Comparison of ENCODE assay signal across 9 mouse cellular contexts in genomic region chr5:127631671-127632070, GRCm38 (mm10). TPM values are rescaled to one million over a fixed set of nuclear protein-coding genes. Genes with fewer than 3 reads are reported as not detected.
A peak's percentile ranks its signal among the peaks of the same experiment; 100 is the strongest.
DNase-seq lines count a peak whose midpoint lies in the region; ATAC-seq and TF ChIP-seq lines count a peak whose summit lies in the region.
"Had no signal": no experiment of that assay in that cellular context is flagged by ENCODE, and none has a peak within 500 bp of the region (broad histone marks: within the 10 kb centered on the region; RNA-seq: fewer than 3 reads in every experiment).

No protein-coding gene starts in this region.

- peaks cover 26% of the 10 kb centered on the region for H3K27me3 ChIP-seq in heart, embryonic 10.5 days (ENCODE audit: insufficient read depth, poor library complexity, severe bottlenecking)
- no peaks in the 10 kb centered on the region for H3K27me3 ChIP-seq in hindbrain, embryonic 15.5 days
- peaks cover 21% of the 10 kb centered on the region; the same call in 1 of the 2 replicates for H3K27me3 ChIP-seq in midbrain, embryonic 12.5 days

- no peak for DNase-seq in heart, embryonic 10.5 days (ENCODE audit: low spot score)
- DNase-seq in heart, postnatal 4 days, result no peak
- DNase-seq in brain, embryonic 14.5 days (ENCODE audit: low read depth), result peak; percentile 13
- DNase-seq in thymus, postnatal 25 days, result no peak
- DNase-seq in lung, postnatal 36 days, result no peak
- DNase-seq in adrenal gland, postnatal 4 days (ENCODE audit: low spot score in 2 of 2), result no peak
- DNase-seq: thymus, adult 18-20 months had no signal

- H3K27ac ChIP-seq in heart, embryonic 10.5 days, result no peak overlapping the region
- H3K27ac ChIP-seq in hindbrain, embryonic 15.5 days (replicated peaks), result no peak overlapping the region
- H3K27ac ChIP-seq in midbrain, embryonic 12.5 days (replicated peaks), result no peak overlapping the region

- peak; percentile 19; the same call in 1 of the 2 replicates for ATAC-seq in hindbrain, embryonic 15.5 days (ENCODE audit: low FRiP score, low read depth)
- ATAC-seq in midbrain, embryonic 12.5 days (ENCODE audit: low FRiP score, low read depth), result peak; percentile 44; the same call in 1 of the 2 replicates

- no peaks in the 10 kb centered on the region for H3K36me3 ChIP-seq in heart, embryonic 10.5 days
- H3K36me3 ChIP-seq in hindbrain, embryonic 15.5 days, result no peaks in the 10 kb centered on the region
- no peaks in the 10 kb centered on the region for H3K36me3 ChIP-seq in midbrain, embryonic 12.5 days

- H3K9me3 ChIP-seq in heart, embryonic 10.5 days, result no peaks in the 10 kb centered on the region
- no peaks in the 10 kb centered on the region for H3K9me3 ChIP-seq in hindbrain, embryonic 15.5 days
- H3K9me3 ChIP-seq in midbrain, embryonic 12.5 days, result no peaks in the 10 kb centered on the region

- TF ChIP-seq CTCF in brain, embryonic 14.5 days (IDR thresholded peaks at IDR 0.05; ENCODE audit: borderline replicate concordance, extremely low read depth, insufficient read depth, insufficient read length), result no peak

- peak overlapping the region; percentile 73 for H3K9ac ChIP-seq in hindbrain, embryonic 15.5 days
- peak overlapping the region; percentile 83 for H3K9ac ChIP-seq in midbrain, embryonic 12.5 days (replicated peaks)

- TF ChIP-seq POLR2A in brain, embryonic 14.5 days (IDR thresholded peaks at IDR 0.05; ENCODE audit: borderline replicate concordance, extremely low read depth, insufficient read depth, insufficient read length, poor library complexity, severe bottlenecking), result no peak

- H3K4me1 ChIP-seq in heart, embryonic 10.5 days, result peaks cover 11% of the 10 kb centered on the region
- H3K4me1 ChIP-seq in hindbrain, embryonic 15.5 days (replicated peaks), result peaks cover 13% of the 10 kb centered on the region
- peaks cover 15% of the 10 kb centered on the region for H3K4me1 ChIP-seq in midbrain, embryonic 12.5 days

- H3K4me2 ChIP-seq in hindbrain, embryonic 15.5 days, result peak overlapping the region; percentile 98
- peak overlapping the region; percentile 97 for H3K4me2 ChIP-seq in midbrain, embryonic 12.5 days (replicated peaks)

- WGBS in heart, embryonic 10.5 days, result 8% methylated on average over 5 of the region's 5 CpGs
- 16% methylated on average over 5 of the region's 5 CpGs for WGBS in hindbrain, embryonic 15.5 days
- 17% methylated on average over 5 of the region's 5 CpGs for WGBS in midbrain, embryonic 12.5 days

- H3K4me3 ChIP-seq in heart, embryonic 10.5 days, result peak overlapping the region; percentile 65
- peak overlapping the region; percentile 74 for H3K4me3 ChIP-seq in hindbrain, embryonic 15.5 days
- H3K4me3 ChIP-seq in midbrain, embryonic 12.5 days, result peak overlapping the region; percentile 64

RNA-seq across cellular contexts. Expression of gene Glt1d1, which starts 0.4 kb away (rescaled TPM):
- polyA plus RNA-seq in heart, embryonic 10.5 days (2016; fragmentation: Nextera tagmentation; extraction: Ambion mirVana), result 0.11 TPM in 1 of 2 replicates, not detected in the other
- not detected for total RNA-seq in heart, postnatal 4 days (2021)
- 3.8 and 4.9 TPM in 2 replicates for polyA plus RNA-seq in brain, embryonic 14.5 days (2012; rRNA removed)
- 1.7 and 2.3 TPM in 2 replicates for polyA plus RNA-seq in hindbrain, embryonic 15.5 days (2015; fragmentation: Nextera tagmentation; extraction: Ambion mirVana)
- 0.80 and 1.4 TPM in 2 replicates for polyA plus RNA-seq in midbrain, embryonic 12.5 days (2016; fragmentation: Nextera tagmentation; extraction: Ambion mirVana)
- total RNA-seq in adrenal gland, postnatal 4 days (2021), result 1 to 10 TPM; 1.9 to 3.2 TPM

RNA-seq across cellular contexts. Expression of gene Slc15a4, which starts 1.0 kb away (rescaled TPM):
- 20.4 and 22.6 TPM in 2 replicates for polyA plus RNA-seq in heart, embryonic 10.5 days (2016; fragmentation: Nextera tagmentation; extraction: Ambion mirVana)
- total RNA-seq in heart, postnatal 4 days (2021), result 10 to 100 TPM; 11.9 to 12.1 TPM
- polyA plus RNA-seq in brain, embryonic 14.5 days (2012; rRNA removed), result 25.2 and 37.8 TPM in 2 replicates
- polyA plus RNA-seq in hindbrain, embryonic 15.5 days (2015; fragmentation: Nextera tagmentation; extraction: Ambion mirVana), result 30.8 and 35.2 TPM in 2 replicates
- 26.4 and 28.4 TPM in 2 replicates for polyA plus RNA-seq in midbrain, embryonic 12.5 days (2016; fragmentation: Nextera tagmentation; extraction: Ambion mirVana)
- 10 to 100 TPM; 19.6 to 27.1 TPM for total RNA-seq in adrenal gland, postnatal 4 days (2021)
